Mouse (Mus musculus): ENCODE measurements around the gene Dedd. TPM values are rescaled to one million over a fixed set of nuclear protein-coding genes. Genes with fewer than 3 reads are reported as not detected.

The Dedd gene
- polyA plus RNA-seq, 1 experiment = not detected

GRCm38 (mm10) chr1:171285096-171285892, 43.7 kb upstream of the Dedd start:
- Histone ChIP-seq H3K4me3 (ENCODE audit: insufficient read depth, low read depth, low read length) (no peak overlapping the region), H3K27ac (ENCODE audit: insufficient read depth, low read depth, low read length) (no peak overlapping the region), H3K4me1 (ENCODE audit: control insufficient read depth, insufficient read depth, low read length) (peaks cover 24% of the 10 kb centered on the region)
- 81% methylated on average over 20 of the region's 20 CpGs for WGBS
- TF ChIP-seq CTCF (IDR thresholded peaks at IDR 0.05; ENCODE audit: insufficient read depth, low read depth, low read length) (no peak), POLR2A (IDR thresholded peaks at IDR 0.05; ENCODE audit: insufficient read depth, low read depth, low read length) (no peak)

GRCm38 (mm10) chr1:171286517-171286916, 42.4 kb upstream of the Dedd start:
- WGBS = 87% methylated on average over 19 of the region's 19 CpGs
- Histone ChIP-seq H3K4me1 (ENCODE audit: control insufficient read depth, insufficient read depth, low read length) (peaks cover 19% of the 10 kb centered on the region), H3K4me3 (ENCODE audit: insufficient read depth, low read depth, low read length) (peak overlapping the region; percentile 7), H3K27ac (ENCODE audit: insufficient read depth, low read depth, low read length) (no peak overlapping the region)
- TF ChIP-seq POLR2A (IDR thresholded peaks at IDR 0.05; ENCODE audit: insufficient read depth, low read depth, low read length) (no peak), CTCF (IDR thresholded peaks at IDR 0.05; ENCODE audit: insufficient read depth, low read depth, low read length) (no peak)

- Histone ChIP-seq H3K4me1 (ENCODE audit: control insufficient read depth, insufficient read depth, low read length) (peaks cover 16% of the 10 kb centered on the region), H3K27ac (ENCODE audit: insufficient read depth, low read depth, low read length) (peak within 1 kb of the TSS; percentile 71; the same call in 1 of the 2 replicates)
- WGBS = under 1% methylated on average over 49 of the region's 49 CpGs
Observed at GRCm38 (mm10) chr1:171287136-171288081, 41.5 kb upstream of the Dedd start, which contains the start of gene Usp21. Usp21 (minus strand) TSS chr1:171287991.

GRCm38 (mm10) chr1:171288328-171288727, 40.6 kb upstream of the Dedd start:
- Histone ChIP-seq H3K27ac (ENCODE audit: insufficient read depth, low read depth, low read length) (no peak overlapping the region), H3K4me1 (ENCODE audit: control insufficient read depth, insufficient read depth, low read length) (peaks cover 16% of the 10 kb centered on the region), H3K4me3 (ENCODE audit: insufficient read depth, low read depth, low read length) (no peak overlapping the region)
- 68% methylated on average over 4 of the region's 4 CpGs for WGBS
- TF ChIP-seq CTCF (IDR thresholded peaks at IDR 0.05; ENCODE audit: insufficient read depth, low read depth, low read length) (no peak), POLR2A (IDR thresholded peaks at IDR 0.05; ENCODE audit: insufficient read depth, low read depth, low read length) (no peak)

More at GRCm38 (mm10) chr1:171287136-171288081, 41.5 kb upstream of the Dedd start, which contains the start of gene Usp21:
- no peak for TF ChIP-seq CTCF (IDR thresholded peaks at IDR 0.05; ENCODE audit: insufficient read depth, low read depth, low read length)
- peak; percentile 84 for TF ChIP-seq POLR2A (IDR thresholded peaks at IDR 0.05; ENCODE audit: insufficient read depth, low read depth, low read length)
- H3K4me3 ChIP-seq (ENCODE audit: insufficient read depth, low read depth, low read length) = peak within 1 kb of the TSS; percentile 77

- H3K4me3 ChIP-seq (ENCODE audit: insufficient read depth, low read depth, low read length) = no peak overlapping the region
- no peak for TF ChIP-seq POLR2A (IDR thresholded peaks at IDR 0.05; ENCODE audit: insufficient read depth, low read depth, low read length)
- no peak for TF ChIP-seq CTCF (IDR thresholded peaks at IDR 0.05; ENCODE audit: insufficient read depth, low read depth, low read length)
- no peak overlapping the region for H3K27ac ChIP-seq (ENCODE audit: insufficient read depth, low read depth, low read length)
Observed at GRCm38 (mm10) chr1:171293351-171293750, 35.6 kb upstream of the Dedd start.

GRCm38 (mm10) chr1:171293906-171294297, 35.0 kb upstream of the Dedd start:
- no peak for TF ChIP-seq POLR2A (IDR thresholded peaks at IDR 0.05; ENCODE audit: insufficient read depth, low read depth, low read length)
- no peak for TF ChIP-seq CTCF (IDR thresholded peaks at IDR 0.05; ENCODE audit: insufficient read depth, low read depth, low read length)
- Histone ChIP-seq H3K27ac (ENCODE audit: insufficient read depth, low read depth, low read length) (peak overlapping the region; percentile 99), H3K4me3 (ENCODE audit: insufficient read depth, low read depth, low read length) (peak overlapping the region; percentile 75), H3K4me1 (ENCODE audit: control insufficient read depth, insufficient read depth, low read length) (no peaks in the 10 kb centered on the region)
- WGBS = 21% methylated on average over 5 of the region's 5 CpGs

More at GRCm38 (mm10) chr1:171293351-171293750, 35.6 kb upstream of the Dedd start:
- WGBS = 63% methylated on average over 3 of the region's 3 CpGs
- H3K4me1 ChIP-seq (ENCODE audit: control insufficient read depth, insufficient read depth, low read length) = no peaks in the 10 kb centered on the region

GRCm38 (mm10) chr1:171294298-171295062, 34.5 kb upstream of the Dedd start, which contains the start of gene Ufc1:
Ufc1 (minus strand) TSS chr1:171295024.
- H3K4me1 ChIP-seq (ENCODE audit: control insufficient read depth, insufficient read depth, low read length) = no peaks in the 10 kb centered on the region
- TF ChIP-seq CTCF (IDR thresholded peaks at IDR 0.05; ENCODE audit: insufficient read depth, low read depth, low read length) (no peak), POLR2A (IDR thresholded peaks at IDR 0.05; ENCODE audit: insufficient read depth, low read depth, low read length) (peak; percentile 33; the same call in 1 of the 2 replicates)
- peak within 1 kb of the TSS; percentile 75 for H3K4me3 ChIP-seq (ENCODE audit: insufficient read depth, low read depth, low read length)
- WGBS = under 1% methylated on average over 42 of the region's 42 CpGs
- H3K27ac ChIP-seq (ENCODE audit: insufficient read depth, low read depth, low read length) = peak within 1 kb of the TSS; percentile 99

GRCm38 (mm10) chr1:171295063-171295402, 33.9 kb upstream of the Dedd start:
- no peaks in the 10 kb centered on the region for H3K4me1 ChIP-seq (ENCODE audit: control insufficient read depth, insufficient read depth, low read length)
- 16% methylated on average over 3 of the region's 3 CpGs for whole genome bisulfite sequencing
- peak overlapping the region; percentile 99 for H3K27ac ChIP-seq (ENCODE audit: insufficient read depth, low read depth, low read length)
- no peak for TF ChIP-seq CTCF (IDR thresholded peaks at IDR 0.05; ENCODE audit: insufficient read depth, low read depth, low read length)
- TF ChIP-seq POLR2A (IDR thresholded peaks at IDR 0.05; ENCODE audit: insufficient read depth, low read depth, low read length) = no peak
- H3K4me3 ChIP-seq (ENCODE audit: insufficient read depth, low read depth, low read length) = peak overlapping the region; percentile 75

Data from olfactory bulb, adult 2 months (tissue).